In genomic region chr16:17962091-17962490, GRCm38 (mm10) we compare ENCODE assay signal across 24 mouse cellular contexts. TPM values are rescaled to one million over a fixed set of nuclear protein-coding genes. Genes with fewer than 3 reads are reported as not detected.
"Had no signal": no experiment of that assay in that cellular context is flagged by ENCODE, and none has a peak within 500 bp of the region (broad histone marks: within the 10 kb centered on the region; RNA-seq: fewer than 3 reads in every experiment).

No protein-coding gene starts in this region.

- H3K27ac ChIP-seq: liver, embryonic 13.5 days; liver, embryonic 15.5 days; lung, embryonic 15.5 days; midbrain, embryonic 10.5 days; midbrain, embryonic 12.5 days; neural tube, embryonic 13.5 days; neural tube, embryonic 15.5 days had no signal

- H3K36me3 ChIP-seq: liver, embryonic 13.5 days; liver, embryonic 15.5 days; lung, embryonic 15.5 days; midbrain, embryonic 10.5 days; midbrain, embryonic 12.5 days; neural tube, embryonic 13.5 days; neural tube, embryonic 15.5 days had no signal

- ATAC-seq: liver, postnatal 0 days; lung, postnatal 0 days; midbrain, embryonic 16.5 days had no signal

- H3K27me3 ChIP-seq: liver, embryonic 13.5 days; lung, embryonic 15.5 days; midbrain, embryonic 12.5 days; neural tube, embryonic 13.5 days; neural tube, embryonic 15.5 days had no signal

- DNase-seq: liver, embryonic 13.5 days; liver, postnatal 0 days; lung, adult 2 months; lung, postnatal 4 days; midbrain, embryonic 14.5 days; retina, postnatal 1 day; right cerebral cortex, adult 18-20 months; right cerebral cortex, postnatal 25 days; right cerebral cortex, postnatal 4 days; spleen, adult 18-20 months had no signal

- H3K4me3 ChIP-seq: liver, embryonic 13.5 days; liver, embryonic 15.5 days; lung, embryonic 15.5 days; midbrain, embryonic 10.5 days; midbrain, embryonic 12.5 days; myocyte; neural tube, embryonic 13.5 days; neural tube, embryonic 15.5 days had no signal

- H3K9me3 ChIP-seq: liver, embryonic 13.5 days; liver, embryonic 15.5 days; lung, embryonic 15.5 days; midbrain, embryonic 10.5 days; midbrain, embryonic 12.5 days; neural tube, embryonic 13.5 days; neural tube, embryonic 15.5 days had no signal

- H3K4me1 ChIP-seq: liver, embryonic 13.5 days; liver, embryonic 15.5 days; lung, embryonic 15.5 days; midbrain, embryonic 10.5 days; midbrain, embryonic 12.5 days; neural tube, embryonic 13.5 days; neural tube, embryonic 15.5 days had no signal

RNA-seq across cellular contexts. Expression of gene Vpreb2, which starts 18.1 kb away (rescaled TPM):
- polyA plus RNA-seq: liver, embryonic 11.5 days; lung, adult 2 months; lung, embryonic 15.5 days; midbrain, embryonic 10.5 days; midbrain, embryonic 12.5 days; midbrain, embryonic 14.5 days; midbrain, embryonic 16.5 days; myocyte; neural tube, embryonic 11.5 days; neural tube, embryonic 13.5 days; neural tube, embryonic 15.5 days; small intestine, adult 2 months; stomach, embryonic 14.5 days; stomach, embryonic 16.5 days had no signal

RNA-seq across cellular contexts. Expression of gene Gsc2, which starts 47.2 kb away (rescaled TPM):
- polyA plus RNA-seq: liver, embryonic 13.5 days; liver, embryonic 15.5 days; liver, postnatal 0 days; lung, adult 2 months; lung, embryonic 15.5 days; lung, postnatal 0 days; myocyte; neural tube, embryonic 11.5 days; neural tube, embryonic 13.5 days; neural tube, embryonic 15.5 days; small intestine, adult 2 months; stomach, embryonic 14.5 days; stomach, embryonic 16.5 days had no signal
